Mouse (Mus musculus) left cerebral cortex, adult 9 months (tissue): ENCODE results near the gene Tcea2.

Experiments used
- DNase-seq, 2 experiments: peaks; one replicate each; pipeline ENCODE4 v3.0.0; 2022; ENCODE audit warnings: low spot score in 2 of 2

Gene Tcea2

DNA sequence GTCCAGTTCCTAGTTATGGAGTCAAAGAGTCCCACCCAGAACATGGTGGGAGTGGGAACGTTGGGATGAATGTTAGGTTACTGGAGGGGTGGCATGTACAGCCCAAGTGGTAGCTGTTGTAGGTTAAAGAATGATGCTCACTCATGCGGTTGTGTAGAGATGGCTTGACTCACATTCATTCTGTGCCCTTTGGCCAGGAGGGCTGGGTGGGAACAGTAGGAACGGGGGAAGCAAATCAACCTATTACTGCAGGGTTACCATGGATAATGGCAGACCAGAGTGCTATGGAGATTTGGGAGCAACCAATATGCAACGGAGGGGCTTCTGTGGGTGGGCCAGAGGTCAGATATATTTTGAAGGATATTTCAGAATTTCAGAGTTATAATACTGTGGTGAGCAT lies 5.2 kb upstream of the Tcea2 start:
- no peak for DNase-seq

DNA sequence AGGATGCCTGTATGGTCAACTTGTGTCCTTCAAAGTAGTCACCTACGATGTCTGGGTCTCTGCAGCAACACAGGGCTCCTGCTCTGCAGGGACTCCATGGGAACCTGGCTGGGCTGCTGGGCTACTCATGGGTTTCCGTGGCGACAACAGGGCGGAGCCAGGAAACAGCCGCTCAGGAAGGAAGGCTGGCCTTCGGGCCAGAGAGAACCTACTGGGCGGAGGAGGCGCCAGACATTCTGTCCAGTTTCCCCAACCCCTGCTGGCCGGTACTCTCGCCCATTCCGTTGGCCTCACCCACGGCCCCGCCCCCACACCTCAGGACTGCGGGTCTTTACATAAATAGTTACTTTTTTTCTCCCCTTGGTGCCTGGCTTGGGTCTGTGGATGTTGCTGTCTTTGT lies 4.7 kb upstream of the Tcea2 start:
- DNase-seq, result peak in 1 of 2 experiments; percentile 38

DNA sequence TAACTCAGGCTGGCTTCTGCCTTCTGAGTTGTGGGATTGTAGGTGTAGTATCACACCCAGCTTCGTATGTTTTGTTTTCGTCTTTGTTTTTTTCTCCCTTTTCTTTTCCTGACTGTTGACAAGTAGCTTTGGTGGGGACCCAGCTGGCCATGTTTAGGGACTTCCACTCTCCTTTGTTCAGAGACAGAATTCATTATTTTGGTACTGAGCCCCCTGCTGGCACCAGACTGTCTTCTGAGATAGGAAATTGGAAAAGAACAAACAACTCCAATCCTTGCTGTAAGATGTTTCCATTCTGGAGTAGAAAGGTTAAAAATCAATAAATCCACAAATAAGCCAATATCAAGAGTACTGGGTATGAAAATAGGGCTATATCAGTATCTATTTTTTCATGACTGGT lies 3.7 kb upstream of the Tcea2 start:
- DNase-seq, result no peak

GRCm38 (mm10) chr2:181677096-181677754 lies 2.9 kb upstream of the Tcea2 start:
- no peak for DNase-seq

DNA sequence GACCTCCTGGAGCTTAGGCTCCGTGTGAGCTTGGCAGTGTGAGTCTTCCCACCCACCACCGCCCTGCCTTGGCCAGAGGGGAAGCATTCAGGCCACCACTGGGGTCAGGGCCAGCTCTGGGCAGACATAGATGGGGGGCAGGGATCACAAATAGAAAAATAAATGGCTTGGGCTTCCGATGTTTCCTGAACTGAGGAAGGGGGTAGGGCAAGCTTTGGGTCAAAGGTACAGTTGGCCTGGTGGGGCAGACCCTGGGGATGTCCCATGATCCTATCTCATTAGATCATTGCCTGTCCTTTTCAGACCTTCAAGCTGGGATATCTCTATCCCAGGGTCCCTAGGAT lies 2.4 kb upstream of the Tcea2 start:
- no peak for DNase-seq

GRCm38 (mm10) chr2:181678780-181679179 lies 1.3 kb upstream of the Tcea2 start:
- DNase-seq, result peak; percentile 73 to 84

- DNase-seq, result no peak
These were observed 607 bp downstream of the Tcea2 start for GRCm38 (mm10) chr2:181680716-181681117.

GRCm38 (mm10) chr2:181681978-181682377 lies 1.9 kb downstream of the Tcea2 start:
- no peak for DNase-seq

- no peak for DNase-seq
These were observed 3.3 kb downstream of the Tcea2 start for GRCm38 (mm10) chr2:181683381-181683780.

GRCm38 (mm10) chr2:181684713-181685112 lies 4.6 kb downstream of the Tcea2 start:
- DNase-seq, result no peak

DNA sequence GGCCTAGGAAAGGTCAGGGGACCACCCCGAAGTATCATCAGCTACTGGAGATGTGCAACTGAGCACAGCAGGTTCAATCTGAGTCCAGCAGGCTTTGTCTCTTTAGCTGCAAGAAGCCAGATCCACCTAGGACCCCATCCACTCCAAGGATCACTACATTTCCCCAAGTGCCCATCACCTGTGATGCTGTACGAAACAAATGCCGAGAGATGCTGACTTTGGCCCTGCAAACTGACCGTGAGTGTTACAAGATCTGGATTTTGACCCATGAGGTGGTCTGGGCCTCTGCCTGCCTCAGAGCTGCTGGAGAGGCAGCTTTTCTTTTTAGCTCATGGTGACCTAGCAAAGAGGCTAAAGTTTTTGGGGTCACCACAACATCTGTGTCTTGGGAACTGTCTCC lies 5.6 kb downstream of the Tcea2 start:
- DNase-seq, result no peak

DNA sequence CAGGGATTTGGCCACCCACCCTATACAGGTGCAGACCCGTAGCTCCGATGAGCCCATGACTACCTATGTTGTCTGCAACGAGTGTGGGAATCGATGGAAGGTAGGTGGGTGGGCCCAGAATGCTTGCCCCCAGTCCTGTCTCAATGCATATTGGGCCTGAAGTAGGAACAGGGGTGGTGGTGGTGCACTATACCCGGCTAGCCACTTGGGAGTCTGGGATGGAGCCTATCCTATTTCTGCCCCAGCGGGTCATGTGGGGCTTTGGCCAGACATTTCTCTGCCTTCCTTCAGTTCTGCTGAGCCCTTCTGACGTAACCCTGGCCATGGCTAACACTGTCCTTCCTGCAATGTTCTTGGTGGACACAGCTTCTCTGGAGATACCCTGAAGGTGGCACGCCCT lies 7.5 kb downstream of the Tcea2 start:
- DNase-seq, result no peak

GRCm38 (mm10) chr2:181689466-181690160 lies 9.5 kb downstream of the Tcea2 start:
- DNase-seq, result no peak

DNA sequence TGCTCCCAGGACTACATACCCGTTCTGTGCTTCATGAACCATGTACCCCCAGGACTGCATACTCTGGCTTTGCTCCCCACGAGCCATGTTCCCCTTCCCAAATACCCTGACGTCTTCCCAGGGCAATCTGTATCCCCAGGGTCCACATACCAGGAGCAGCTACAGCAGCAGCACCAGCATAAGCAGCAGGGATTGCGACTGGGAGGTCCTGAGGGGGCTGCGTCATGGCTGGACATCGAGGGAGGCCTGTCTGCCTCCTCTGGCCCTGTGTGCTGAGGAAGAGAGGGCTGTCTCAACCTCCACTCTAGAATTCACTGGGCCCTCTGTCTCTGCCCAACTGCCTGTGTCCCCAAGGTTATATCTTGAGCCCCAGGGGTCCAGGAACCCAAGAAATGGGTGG lies 11.0 kb downstream of the Tcea2 start:
- no peak for DNase-seq

GRCm38 (mm10) chr2:181691571-181691970 lies 11.5 kb downstream of the Tcea2 start:
- no peak for DNase-seq

DNA sequence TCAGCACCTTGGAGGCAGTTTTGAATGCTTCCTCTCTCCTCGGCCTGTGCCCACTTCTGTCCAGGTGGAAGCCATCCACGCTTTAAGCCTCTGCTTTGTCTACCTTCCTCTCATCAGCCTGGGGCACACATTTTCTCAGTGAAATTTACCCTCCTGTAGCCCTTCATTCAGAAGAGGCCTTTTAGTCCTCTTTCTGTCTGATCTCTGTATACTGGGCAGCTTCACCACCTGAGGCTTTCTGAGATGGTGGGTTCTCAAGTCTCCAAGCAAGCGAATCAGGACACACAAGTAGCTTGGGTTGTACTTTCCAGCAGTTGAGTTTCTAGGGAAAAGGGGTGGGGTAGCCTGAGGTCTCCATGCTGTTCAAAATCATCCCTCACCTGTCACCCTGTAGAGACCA lies 12.2 kb downstream of the Tcea2 start:
- no peak for DNase-seq

GRCm38 (mm10) chr2:181693339-181694280 lies 13.5 kb downstream of the Tcea2 start, which contains the start of gene Rgs19:
Gene Rgs19, minus strand, starts transcription at chr2:181693977.
- peak in 1 of 2 experiments; percentile 75 for DNase-seq

GRCm38 (mm10) chr2:181694581-181694980 lies 14.5 kb downstream of the Tcea2 start:
- DNase-seq, result no peak

GRCm38 (mm10) chr2:181695776-181696175 lies 15.7 kb downstream of the Tcea2 start:
- DNase-seq, result no peak

DNA sequence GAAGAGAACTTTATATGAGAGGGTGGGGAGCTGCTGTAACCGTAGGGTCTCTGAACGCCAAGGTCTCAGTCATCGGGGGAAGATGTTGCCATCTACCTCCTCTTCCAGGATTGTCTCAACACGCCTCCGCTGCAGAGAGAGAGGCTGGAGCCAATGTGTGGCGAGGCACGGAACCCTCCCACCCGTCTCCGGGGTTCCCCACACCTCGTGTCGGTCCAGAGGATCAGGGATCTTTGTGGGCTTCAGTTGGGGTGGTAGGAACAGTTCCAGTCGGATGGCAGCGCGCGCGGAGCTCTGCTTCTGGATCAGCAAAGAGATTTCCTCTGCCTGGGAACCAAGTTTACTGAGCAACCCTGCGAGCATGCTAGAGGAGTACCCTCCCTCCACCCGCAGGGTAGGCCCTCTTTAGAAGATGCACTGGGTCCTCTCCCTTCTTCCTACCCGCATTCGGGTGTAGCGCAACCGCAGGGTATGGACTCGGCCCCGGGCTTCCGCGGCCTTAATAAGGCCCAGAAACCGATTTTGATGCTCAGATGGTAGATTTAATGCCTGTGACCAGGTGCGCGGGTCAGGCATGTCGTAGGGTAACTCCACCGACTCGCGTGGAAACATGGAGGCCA lies 16.8 kb downstream of the Tcea2 start:
- no peak for DNase-seq

DNA sequence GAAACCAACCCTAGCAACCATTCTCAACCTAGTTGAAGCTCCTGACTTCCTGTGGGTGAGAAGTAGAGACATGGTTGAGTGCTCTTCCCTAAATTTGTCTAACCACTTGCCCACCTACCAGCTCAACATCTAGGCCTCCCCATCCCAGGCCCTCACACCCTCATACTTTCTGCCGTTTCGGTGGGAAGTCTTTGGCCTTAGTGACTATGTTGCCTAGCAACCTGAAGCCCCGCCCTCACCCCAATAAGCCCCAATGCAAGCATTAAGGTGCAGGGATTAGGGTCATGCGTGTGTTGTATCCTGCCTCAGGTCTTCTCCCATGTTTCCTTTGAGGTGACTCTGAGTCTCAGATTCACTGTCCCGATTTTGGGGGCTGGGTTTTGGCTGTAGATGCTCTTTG lies 18.1 kb downstream of the Tcea2 start, which contains the start of gene Lkaaear1:
Lkaaear1 (minus strand) TSS at position 202 of the 400 bp plus-strand sequence.
- DNase-seq, result no peak

- no peak for DNase-seq
These were observed 26.6 kb downstream of the Tcea2 start for GRCm38 (mm10) chr2:181706668-181707067.
